Mouse (Mus musculus): Measurements from ENCODE around the gene Gm42688. TPM values are rescaled to one million over a fixed set of nuclear protein-coding genes. Genes with fewer than 3 reads are reported as not detected.

Gene Gm42688
- total and polyA plus RNA-seq, 3 experiments: 1.2 to 1.6 (median 1.3) TPM

- peaks cover 9 to 52% of the 10 kb centered on the region in 2 experiments for H3K36me3 ChIP-seq (replicated peaks in 1 of 2; ENCODE audit: control insufficient read depth in 1 of 2, insufficient read depth in 1 of 2, low read length in 1 of 2)
- peak; percentile 63 for DNase-seq (ENCODE audit: extremely low read depth)
These were observed 7.6 kb downstream of the Gm42688 start, which contains the start of gene Mrpl53 for GRCm38 (mm10) chr6:83108762-83109668. Mrpl53 (plus strand) TSS chr6:83109040.

GRCm38 (mm10) chr6:83111510-83112136 is 10.2 kb downstream of the Gm42688 start:
- Histone ChIP-seq H3K27ac (ENCODE audit: insufficient read depth, low read depth) (no peak overlapping the region), H3K4me3 (replicated peaks in 1 of 3; ENCODE audit: low read depth in 2 of 3, low read length in 2 of 3, poor library complexity in 1 of 3) (no peak overlapping the region), H3K9ac (ENCODE audit: insufficient read depth, low read depth) (no peak overlapping the region), H3K4me1 (ENCODE audit: control insufficient read depth in 1 of 2, insufficient read depth in 2 of 2) (peaks cover 14 to 53% of the 10 kb centered on the region in 2 experiments), H3K79me2 (replicated peaks; ENCODE audit: control insufficient read depth, extremely low read depth, insufficient read depth, poor library complexity, severe bottlenecking) (peaks cover 34% of the 10 kb centered on the region), H3K4me2 (ENCODE audit: insufficient read depth, low read depth, poor library complexity, severe bottlenecking) (no peak overlapping the region), H3K9me3 (replicated peaks; ENCODE audit: low read length) (no peaks in the 10 kb centered on the region), H3K36me3 (replicated peaks in 1 of 2; ENCODE audit: control insufficient read depth in 1 of 2, insufficient read depth in 1 of 2, low read length in 1 of 2) (peaks cover 9 to 36% of the 10 kb centered on the region in 2 experiments), H3K27me3 (replicated peaks) (no peaks in the 10 kb centered on the region)
- TF ChIP-seq TCF12 (IDR thresholded peaks at IDR 0.05; ENCODE audit: low read depth, low read length): no peak
- TF ChIP-seq ZNF384 (IDR thresholded peaks at IDR 0.05; ENCODE audit: low read depth, low read length): peak; percentile 59; the same call in 1 of the 2 replicates
- TF ChIP-seq MEF2A (IDR thresholded peaks at IDR 0.05; ENCODE audit: borderline replicate concordance, low read depth, low read length): no peak
- DNase-seq (ENCODE audit: extremely low read depth): no peak
- dilution Hi-C loops (cut with MboI; ENCODE audit: extremely low pct_ligation_motif_present, extremely low pct_unique_long_range_greater_than_20kb, low sequenced_read_pairs) (no loop called here), in situ Hi-C loops (cut with MboI; ENCODE audit: low pct_ligation_motif_present, low pct_unique_long_range_greater_than_20kb, low sequenced_read_pairs) (no loop called here)

More at GRCm38 (mm10) chr6:83108762-83109668, 7.6 kb downstream of the Gm42688 start, which contains the start of gene Mrpl53:
- dilution Hi-C loops (cut with MboI; ENCODE audit: extremely low pct_ligation_motif_present, extremely low pct_unique_long_range_greater_than_20kb, low sequenced_read_pairs): no loop called here
- H3K9ac ChIP-seq (ENCODE audit: insufficient read depth, low read depth): peak within 1 kb of the TSS; percentile 77
- peaks cover 8 to 40% of the 10 kb centered on the region in 2 experiments for H3K4me1 ChIP-seq (ENCODE audit: control insufficient read depth in 1 of 2, insufficient read depth in 2 of 2)
- peak; percentile 94; the same call in 1 of the 2 replicates for TF ChIP-seq KAT2A (IDR thresholded peaks at IDR 0.05; ENCODE audit: insufficient replicate concordance, low read length)
- TF ChIP-seq POLR2A (IDR thresholded peaks at IDR 0.05; ENCODE audit: low read depth, low read length): peak; percentile 87
- TF ChIP-seq ZMIZ1 (IDR thresholded peaks at IDR 0.05; ENCODE audit: low read depth, low read length): peak; percentile 70; the same call in 1 of the 2 replicates
- no peak for TF ChIP-seq CTCF (conservative IDR thresholded peaks at IDR 0.05 in 1 of 2, IDR thresholded peaks at IDR 0.05 in 1 of 2; ENCODE audit: low read depth in 2 of 2, low read length in 2 of 2)
- peak; percentile 74; the same call in 1 of the 2 replicates for TF ChIP-seq MXI1 (IDR thresholded peaks at IDR 0.05; ENCODE audit: low read depth, low read length)
- peak; percentile 93 for TF ChIP-seq CHD2 (IDR thresholded peaks at IDR 0.05; ENCODE audit: low read length)
- TF ChIP-seq MYC (IDR thresholded peaks at IDR 0.05; ENCODE audit: low read depth, low read length): no peak
- TF ChIP-seq IRF4 (IDR thresholded peaks at IDR 0.05; ENCODE audit: low read depth, low read length): peak; percentile 45
- TF ChIP-seq PAX5 (IDR thresholded peaks at IDR 0.05; ENCODE audit: low read length): no peak
- no peak for TF ChIP-seq ETS1 (conservative IDR thresholded peaks at IDR 0.05; ENCODE audit: low read depth, low read length)
- TF ChIP-seq ZKSCAN1 (IDR thresholded peaks at IDR 0.05; ENCODE audit: borderline replicate concordance, low read depth, low read length): no peak
- TF ChIP-seq ELF1 (IDR thresholded peaks at IDR 0.05; ENCODE audit: low read depth, low read length): peak; percentile 80
- TF ChIP-seq NELFE (IDR thresholded peaks at IDR 0.05; ENCODE audit: low read depth, low read length): peak; percentile 91
- TF ChIP-seq POLR2AphosphoS2 (IDR thresholded peaks at IDR 0.05; ENCODE audit: low read depth, low read length): peak; percentile 78; the same call in 1 of the 2 replicates
- TF ChIP-seq SIN3A (IDR thresholded peaks at IDR 0.05; ENCODE audit: low read length): peak; percentile 73
- no peak for TF ChIP-seq JUND (conservative IDR thresholded peaks at IDR 0.05; ENCODE audit: low read depth, low read length)
- TF ChIP-seq ZNF384 (IDR thresholded peaks at IDR 0.05; ENCODE audit: low read depth, low read length): no peak
- TF ChIP-seq USF2 (conservative IDR thresholded peaks at IDR 0.05; ENCODE audit: low read depth, low read length): no peak
- no peak for TF ChIP-seq SMC3 (IDR thresholded peaks at IDR 0.05; ENCODE audit: low read depth, low read length)
- peak; percentile 95 for TF ChIP-seq HCFC1 (IDR thresholded peaks at IDR 0.05; ENCODE audit: low read depth, low read length)
- no peak for TF ChIP-seq MAFK (IDR thresholded peaks at IDR 0.05; ENCODE audit: insufficient replicate concordance, low read length)
- 0 out of 2 replicates have a peak, but pooled peaks have one; percentile 63 for TF ChIP-seq UBTF (IDR thresholded peaks at IDR 0.05; ENCODE audit: low read depth, low read length)
- TF ChIP-seq TBP (conservative IDR thresholded peaks at IDR 0.05; ENCODE audit: low read depth, low read length): peak; percentile 82
- no peak for TF ChIP-seq JUN (IDR thresholded peaks at IDR 0.05; ENCODE audit: insufficient read depth, low read depth, low read length)
- peak; percentile 82 for TF ChIP-seq TCF12 (IDR thresholded peaks at IDR 0.05; ENCODE audit: low read depth, low read length)
- no peak for TF ChIP-seq RCOR1 (conservative IDR thresholded peaks at IDR 0.05; ENCODE audit: low read depth, low read length)
- TF ChIP-seq USF1 (IDR thresholded peaks at IDR 0.05; ENCODE audit: low read depth, low read length): no peak
- TF ChIP-seq MAX (IDR thresholded peaks at IDR 0.05; ENCODE audit: low read length): 0 out of 2 replicates have a peak, but pooled peaks have one; percentile 14
- TF ChIP-seq NRF1 (IDR thresholded peaks at IDR 0.05; ENCODE audit: low read depth, low read length): peak; percentile 51; the same call in 1 of the 2 replicates
- TF ChIP-seq EP300 (IDR thresholded peaks at IDR 0.05; ENCODE audit: low read length): no peak
- no peak for TF ChIP-seq BHLHE40 (IDR thresholded peaks at IDR 0.05; ENCODE audit: low read depth, low read length)
- TF ChIP-seq GABPA (IDR thresholded peaks at IDR 0.05; ENCODE audit: insufficient replicate concordance, low read depth, low read length): no peak; the same call in 1 of the 2 replicates
- peak; percentile 45; the same call in 1 of the 2 replicates for TF ChIP-seq MEF2A (IDR thresholded peaks at IDR 0.05; ENCODE audit: borderline replicate concordance, low read depth, low read length)
- TF ChIP-seq RAD21 (IDR thresholded peaks at IDR 0.05; ENCODE audit: low read depth, low read length): no peak
- no peak for TF ChIP-seq CHD1 (IDR thresholded peaks at IDR 0.05; ENCODE audit: low read depth, low read length)
- no peak for TF ChIP-seq ZC3H11A (IDR thresholded peaks at IDR 0.05; ENCODE audit: low read depth, low read length)
- no peak for TF ChIP-seq E2F4 (IDR thresholded peaks at IDR 0.05; ENCODE audit: insufficient replicate concordance, low read depth, low read length)
- no peak for TF ChIP-seq MAZ (IDR thresholded peaks at IDR 0.05; ENCODE audit: low read depth, low read length)
- in situ Hi-C loops (cut with MboI; ENCODE audit: low pct_ligation_motif_present, low pct_unique_long_range_greater_than_20kb, low sequenced_read_pairs): no loop called here
- peak within 1 kb of the TSS; percentile 83 for H3K27ac ChIP-seq (ENCODE audit: insufficient read depth, low read depth)
- peak within 1 kb of the TSS; percentile 70 to 100 (median 99) for H3K4me3 ChIP-seq (replicated peaks in 1 of 3; ENCODE audit: low read depth in 2 of 3, low read length in 2 of 3, poor library complexity in 1 of 3)
- no peaks in the 10 kb centered on the region for H3K9me3 ChIP-seq (replicated peaks; ENCODE audit: low read length)
- peak within 1 kb of the TSS; percentile 80 for H3K4me2 ChIP-seq (ENCODE audit: insufficient read depth, low read depth, poor library complexity, severe bottlenecking)
- no peaks in the 10 kb centered on the region for H3K27me3 ChIP-seq (replicated peaks)
- peaks cover 15% of the 10 kb centered on the region for H3K79me2 ChIP-seq (replicated peaks; ENCODE audit: control insufficient read depth, extremely low read depth, insufficient read depth, poor library complexity, severe bottlenecking)
